Mouse (Mus musculus) MEL (cell line): ENCODE measurements around the gene Rnf185. TPM values are rescaled to one million over a fixed set of nuclear protein-coding genes. Genes with fewer than 3 reads are reported as not detected.

Source experiments
- DNase-seq: peaks from one replicate; pipeline ENCODE4 v3.0.0; 2011; ENCODE audit warnings: low read depth, low spot score
- H3K27ac ChIP-seq: 2 replicates; pipeline ENCODE4 v1.5.1; 2012; ENCODE audit warnings: low read depth, mild to moderate bottlenecking, control low read depth, low read length, moderate library complexity; ENCODE audit not compliant: control insufficient read depth
- H3K27me3 ChIP-seq, 2 experiments: fragments of 150-350 bp in 1 of 2; sonication (generic) in 1 of 2; 2 replicates each; pipeline ENCODE4 v1.6.1; 2012; ENCODE audit warnings: low read length in 2 of 2, mild to moderate bottlenecking in 2 of 2, improper control_type of control experiment in 1 of 2, moderate library complexity in 1 of 2; ENCODE audit not compliant: insufficient read depth in 2 of 2, control insufficient read depth in 1 of 2
- H3K36me3 ChIP-seq, 2 experiments: 2 replicates each; pipeline ENCODE4 v1.6.1; 2012 to 2014; ENCODE audit warnings: low read length in 2 of 2, improper control_type of control experiment in 1 of 2, inconsistent platforms in 1 of 2, mild to moderate bottlenecking in 1 of 2; ENCODE audit not compliant: insufficient read depth in 2 of 2, control insufficient read depth in 1 of 2
- H3K4me1 ChIP-seq, 2 experiments: fragments of 150-350 bp in 1 of 2; sonication (generic) in 1 of 2; 2 replicates each; pipeline ENCODE4 v1.6.1; 2012; ENCODE audit warnings: low read length in 2 of 2, improper control_type of control experiment in 1 of 2, mild to moderate bottlenecking in 1 of 2; ENCODE audit not compliant: insufficient read depth in 2 of 2, control insufficient read depth in 1 of 2
- H3K4me3 ChIP-seq, 2 experiments: fragments of 150-350 bp in 1 of 2; sonication (generic) in 1 of 2; 2 replicates each; pipeline ENCODE4 v1.5.1; 2012; ENCODE audit warnings: low read depth in 2 of 2, low read length in 2 of 2, mild to moderate bottlenecking in 2 of 2, moderate library complexity in 2 of 2, control low read depth in 1 of 2, improper control_type of control experiment in 1 of 2; ENCODE audit not compliant: control insufficient read depth in 1 of 2, insufficient read depth in 1 of 2
- H3K79me2 ChIP-seq: 2 replicates; pipeline ENCODE4 v1.6.1; 2012; ENCODE audit warnings: mild to moderate bottlenecking, low read length, moderate library complexity; ENCODE audit not compliant: control insufficient read depth, poor library complexity, insufficient read depth
- H3K9ac ChIP-seq: 2 replicates; pipeline ENCODE4 v1.6.1; 2012; ENCODE audit warnings: low read depth, mild to moderate bottlenecking, control low read depth, low read length, moderate library complexity; ENCODE audit not compliant: control insufficient read depth, poor library complexity, severe bottlenecking
- H3K9me3 ChIP-seq: fragments of 150-350 bp; sonication (generic); replicated peaks from 2 replicates; pipeline ENCODE4 v1.6.1; 2012; ENCODE audit warnings: mild to moderate bottlenecking, low read length, improper control_type of control experiment, moderate library complexity; ENCODE audit not compliant: insufficient read depth
- BHLHE40 ChIP-seq: IDR thresholded peaks from 2 replicates; pipeline ENCODE4 v1.6.1; 2012; ENCODE audit warnings: low read depth, mild to moderate bottlenecking, inconsistent platforms, low read length, improper control_type of control experiment, borderline replicate concordance
- CHD1 ChIP-seq: IDR thresholded peaks from 2 replicates; pipeline ENCODE4 v1.6.1; 2012; ENCODE audit warnings: low read depth, mild to moderate bottlenecking, inconsistent platforms, low read length, improper control_type of control experiment
- CHD2 ChIP-seq: IDR thresholded peaks from 2 replicates; pipeline ENCODE4 v1.6.1; 2011; ENCODE audit warnings: low read length, improper control_type of control experiment
- CTCF ChIP-seq, 3 experiments: IDR thresholded peaks in 2 of 3; conservative IDR thresholded peaks in 1 of 3; 2 replicates each; pipeline ENCODE4 v1.5.1; 2011 to 2012; ENCODE audit warnings: low read length in 3 of 3, low read depth in 2 of 3, mild to moderate bottlenecking in 2 of 3, improper control_type of control experiment in 1 of 3, inconsistent platforms in 1 of 3, mixed read lengths in 1 of 3, moderate library complexity in 1 of 3; ENCODE audit not compliant: control insufficient read depth in 1 of 3, insufficient read depth in 1 of 3, poor library complexity in 1 of 3, severe bottlenecking in 1 of 3
- E2F4 ChIP-seq: IDR thresholded peaks from 2 replicates; pipeline ENCODE4 v1.6.1; 2011; ENCODE audit warnings: low read depth, low read length, improper control_type of control experiment, borderline replicate concordance
- ELF1 ChIP-seq: IDR thresholded peaks from 2 replicates; pipeline ENCODE4 v1.6.1; 2014; ENCODE audit warnings: low read depth, mild to moderate bottlenecking, inconsistent platforms, low read length, improper control_type of control experiment, moderate library complexity
- EP300 ChIP-seq, 2 experiments: IDR thresholded peaks; 2 replicates each; pipeline ENCODE4 v1.6.1; 2011; ENCODE audit warnings: improper control_type of control experiment in 2 of 2, low read length in 2 of 2, low read depth in 1 of 2, mild to moderate bottlenecking in 1 of 2
- ETS1 ChIP-seq: IDR thresholded peaks from 2 replicates; pipeline ENCODE4 v1.6.1; 2012; ENCODE audit warnings: low read depth, mild to moderate bottlenecking, inconsistent platforms, low read length, improper control_type of control experiment, moderate library complexity
- GABPA ChIP-seq: IDR thresholded peaks from 2 replicates; pipeline ENCODE4 v1.6.1; 2012; ENCODE audit warnings: low read depth, mild to moderate bottlenecking, inconsistent platforms, low read length, improper control_type of control experiment, moderate library complexity
- HCFC1 ChIP-seq: IDR thresholded peaks from 2 replicates; pipeline ENCODE4 v1.6.1; 2012; ENCODE audit warnings: low read depth, mild to moderate bottlenecking, inconsistent platforms, low read length, improper control_type of control experiment, moderate library complexity
- JUND ChIP-seq: IDR thresholded peaks from 2 replicates; pipeline ENCODE4 v1.6.1; 2011; ENCODE audit warnings: low read depth, mild to moderate bottlenecking, improper control_type of control experiment, low read length
- KAT2A ChIP-seq: conservative IDR thresholded peaks from 2 replicates; pipeline ENCODE4 v1.6.1; 2012; ENCODE audit warnings: low read depth, low read length, improper control_type of control experiment, inconsistent platforms
- MAFK ChIP-seq: IDR thresholded peaks from 2 replicates; pipeline ENCODE4 v1.6.1; 2011; ENCODE audit warnings: low read depth, mild to moderate bottlenecking, low read length, improper control_type of control experiment, borderline replicate concordance
- MAX ChIP-seq: IDR thresholded peaks from 2 replicates; pipeline ENCODE4 v1.6.1; 2011; ENCODE audit warnings: low read length, improper control_type of control experiment
- MAZ ChIP-seq: IDR thresholded peaks from 2 replicates; pipeline ENCODE4 v1.6.1; 2012; ENCODE audit warnings: low read depth, mild to moderate bottlenecking, inconsistent platforms, low read length, improper control_type of control experiment
- MXI1 ChIP-seq: IDR thresholded peaks from 2 replicates; pipeline ENCODE4 v1.6.1; 2011; ENCODE audit warnings: mild to moderate bottlenecking, low read depth, low read length, improper control_type of control experiment
- MYB ChIP-seq: IDR thresholded peaks from 2 replicates; pipeline ENCODE4 v1.6.1; 2011; ENCODE audit warnings: mild to moderate bottlenecking, low read depth, low read length, improper control_type of control experiment
- MYC ChIP-seq: IDR thresholded peaks from 2 replicates; pipeline ENCODE4 v1.6.1; 2011; ENCODE audit warnings: low read depth, mild to moderate bottlenecking, low read length, improper control_type of control experiment, moderate library complexity
- NELFE ChIP-seq: IDR thresholded peaks from 2 replicates; pipeline ENCODE4 v1.6.1; 2011; ENCODE audit warnings: low read depth, low read length, improper control_type of control experiment
- POLR2A ChIP-seq, 2 experiments: IDR thresholded peaks; 2 replicates each; pipeline ENCODE4 v1.6.1; 2011 to 2012; ENCODE audit warnings: low read length in 2 of 2, mild to moderate bottlenecking in 2 of 2, control low read depth in 1 of 2, improper control_type of control experiment in 1 of 2, low read depth in 1 of 2, moderate library complexity in 1 of 2; ENCODE audit not compliant: control insufficient read depth in 1 of 2, insufficient read depth in 1 of 2, poor library complexity in 1 of 2
- POLR2AphosphoS2 ChIP-seq: IDR thresholded peaks from 2 replicates; pipeline ENCODE4 v1.6.1; 2011; ENCODE audit warnings: low read length, improper control_type of control experiment
- RAD21 ChIP-seq: IDR thresholded peaks from 2 replicates; pipeline ENCODE4 v1.6.1; 2011; ENCODE audit warnings: mild to moderate bottlenecking, low read depth, low read length, improper control_type of control experiment
- RCOR1 ChIP-seq: IDR thresholded peaks from 2 replicates; pipeline ENCODE4 v1.6.1; 2012; ENCODE audit warnings: low read depth, mild to moderate bottlenecking, inconsistent platforms, low read length, improper control_type of control experiment
- SMC3 ChIP-seq: IDR thresholded peaks from 2 replicates; pipeline ENCODE4 v1.6.1; 2011; ENCODE audit warnings: low read depth, low read length, improper control_type of control experiment
- TBP ChIP-seq: IDR thresholded peaks from 2 replicates; pipeline ENCODE4 v1.8.0; 2011; ENCODE audit warnings: low read depth, low read length, improper control_type of control experiment
- TCF12 ChIP-seq: IDR thresholded peaks from 2 replicates; pipeline ENCODE4 v1.6.1; 2014; ENCODE audit warnings: low read depth, mild to moderate bottlenecking, inconsistent platforms, low read length, improper control_type of control experiment, moderate library complexity
- UBTF ChIP-seq: IDR thresholded peaks from 2 replicates; pipeline ENCODE4 v1.6.1; 2012; ENCODE audit warnings: low read depth, mild to moderate bottlenecking, inconsistent platforms, low read length, improper control_type of control experiment, moderate library complexity, borderline replicate concordance; ENCODE audit not compliant: insufficient read depth
- USF1 ChIP-seq: IDR thresholded peaks from 2 replicates; pipeline ENCODE4 v1.6.1; 2014; ENCODE audit warnings: low read depth, mild to moderate bottlenecking, inconsistent platforms, low read length, improper control_type of control experiment, moderate library complexity
- USF2 ChIP-seq, 2 experiments: IDR thresholded peaks; 2 replicates each; pipeline ENCODE4 v1.6.1; 2011 to 2012; ENCODE audit warnings: improper control_type of control experiment in 2 of 2, low read length in 2 of 2, borderline replicate concordance in 1 of 2, inconsistent platforms in 1 of 2, low read depth in 1 of 2, mild to moderate bottlenecking in 1 of 2; ENCODE audit not compliant: insufficient read depth in 1 of 2
- ZC3H11A ChIP-seq: IDR thresholded peaks from 2 replicates; pipeline ENCODE4 v1.6.1; 2012; ENCODE audit warnings: low read depth, mild to moderate bottlenecking, inconsistent platforms, low read length, improper control_type of control experiment
- ZMIZ1 ChIP-seq: IDR thresholded peaks from 2 replicates; pipeline ENCODE4 v1.6.1; 2012; ENCODE audit warnings: low read depth, mild to moderate bottlenecking, inconsistent platforms, low read length, improper control_type of control experiment, moderate library complexity
- polyA plus RNA-seq, 2 experiments: library from polyadenylated mRNA; stranded (reverse) in 1 of 2; unstranded in 1 of 2; fragments of >175 nt in 1 of 2; fragments of >200 nt in 1 of 2; gene quantifications; 2 replicates each; pipeline versions ENCODE4 v1.2.1 to v1.2.4; 2012; ENCODE audit warnings: low replicate concordance in 2 of 2, low read depth in 1 of 2; ENCODE audit not compliant: insufficient read length in 2 of 2, insufficient read depth in 1 of 2, missing spikeins in 1 of 2
- total RNA-seq: library from RNA; depleted of rRNA; stranded (reverse); fragments of 300-350 nt; gene quantifications from 2 replicates; pipeline ENCODE4 v1.2.3, GENCODE M21; 2012

The Rnf185 gene
- total and polyA plus RNA-seq, 3 experiments = 9.9 to 13.8 TPM; not detected in 1

- no peaks in the 10 kb centered on the region for H3K9me3 ChIP-seq
- no peaks in the 10 kb centered on the region for H3K79me2 ChIP-seq
- H3K4me3 ChIP-seq = no peak overlapping the region
- no peaks in the 10 kb centered on the region for H3K4me1 ChIP-seq
- H3K9ac ChIP-seq = no peak overlapping the region
- H3K27ac ChIP-seq = no peak overlapping the region
- peaks cover 0 to 3% of the 10 kb centered on the region in 2 experiments; a peak in 1 of 4 replicates for H3K36me3 ChIP-seq
- no peak for DNase-seq
- no peaks in the 10 kb centered on the region for H3K27me3 ChIP-seq
- TF ChIP-seq BHLHE40 = 0 out of 2 replicates have a peak, but pooled peaks have one; percentile 9
- TF ChIP-seq ZC3H11A = no peak
- no peak for TF ChIP-seq SMC3
- TF ChIP-seq E2F4 = no peak
These were observed 6.4 kb upstream of the Rnf185 start for GRCm38 (mm10) chr11:3458428-3459104.

GRCm38 (mm10) chr11:3456354-3456753, 4.2 kb upstream of the Rnf185 start:
- Histone ChIP-seq H3K9me3 (no peaks in the 10 kb centered on the region), H3K4me1 (peaks cover 3 to 4% of the 10 kb centered on the region in 2 experiments; a peak in 3 of 4 replicates), H3K27ac (no peak overlapping the region), H3K4me3 (no peak overlapping the region), H3K79me2 (peaks cover 14% of the 10 kb centered on the region), H3K9ac (no peak overlapping the region), H3K27me3 (no peaks in the 10 kb centered on the region), H3K36me3 (peaks cover 0 to 10% of the 10 kb centered on the region in 2 experiments; a peak in 2 of 4 replicates)
- DNase-seq = peak; percentile 86
- TF ChIP-seq CHD1 (no peak), RAD21 (peak; percentile 56), BHLHE40 (no peak; the same call in 1 of the 2 replicates), E2F4 (no peak), MXI1 (peak; percentile 76), JUND (no peak), POLR2AphosphoS2 (no peak), POLR2A (IDR thresholded peaks at IDR 0.05; ENCODE audit: control insufficient read depth in 1 of 2, insufficient read depth in 1 of 2, low read depth in 1 of 2, low read length in 2 of 2, poor library complexity in 1 of 2) (no peak; a peak in 1 of 4 replicates), ZC3H11A (0 out of 2 replicates have a peak, but pooled peaks have one; percentile 30), ETS1 (no peak), CTCF (IDR thresholded peaks at IDR 0.05 in 2 of 3, conservative IDR thresholded peaks at IDR 0.05 in 1 of 3; ENCODE audit: control insufficient read depth in 1 of 3, insufficient read depth in 1 of 3, low read depth in 2 of 3, low read length in 3 of 3, poor library complexity in 1 of 3, severe bottlenecking in 1 of 3) (peak; percentile 90 to 95 (median 92)), UBTF (no peak), ZMIZ1 (no peak), MAZ (no peak), HCFC1 (peak; percentile 56; the same call in 1 of the 2 replicates), RCOR1 (no peak), EP300 (IDR thresholded peaks at IDR 0.05; ENCODE audit: low read depth in 1 of 2, low read length in 2 of 2) (no peak), GABPA (no peak), MAX (peak; percentile 84), MYC (peak; percentile 98), TCF12 (no peak), TBP (no peak), USF1 (no peak), USF2 (IDR thresholded peaks at IDR 0.05; ENCODE audit: borderline replicate concordance in 1 of 2, insufficient read depth in 1 of 2, low read depth in 1 of 2, low read length in 2 of 2) (no peak), ELF1 (0 out of 2 replicates have a peak, but pooled peaks have one; percentile 24), MYB (no peak), NELFE (no peak), CHD2 (no peak), KAT2A (no peak), MAFK (no peak)
